Comparison of ENCODE assay signal across 8 mouse cellular contexts in the genomic region with DNA sequence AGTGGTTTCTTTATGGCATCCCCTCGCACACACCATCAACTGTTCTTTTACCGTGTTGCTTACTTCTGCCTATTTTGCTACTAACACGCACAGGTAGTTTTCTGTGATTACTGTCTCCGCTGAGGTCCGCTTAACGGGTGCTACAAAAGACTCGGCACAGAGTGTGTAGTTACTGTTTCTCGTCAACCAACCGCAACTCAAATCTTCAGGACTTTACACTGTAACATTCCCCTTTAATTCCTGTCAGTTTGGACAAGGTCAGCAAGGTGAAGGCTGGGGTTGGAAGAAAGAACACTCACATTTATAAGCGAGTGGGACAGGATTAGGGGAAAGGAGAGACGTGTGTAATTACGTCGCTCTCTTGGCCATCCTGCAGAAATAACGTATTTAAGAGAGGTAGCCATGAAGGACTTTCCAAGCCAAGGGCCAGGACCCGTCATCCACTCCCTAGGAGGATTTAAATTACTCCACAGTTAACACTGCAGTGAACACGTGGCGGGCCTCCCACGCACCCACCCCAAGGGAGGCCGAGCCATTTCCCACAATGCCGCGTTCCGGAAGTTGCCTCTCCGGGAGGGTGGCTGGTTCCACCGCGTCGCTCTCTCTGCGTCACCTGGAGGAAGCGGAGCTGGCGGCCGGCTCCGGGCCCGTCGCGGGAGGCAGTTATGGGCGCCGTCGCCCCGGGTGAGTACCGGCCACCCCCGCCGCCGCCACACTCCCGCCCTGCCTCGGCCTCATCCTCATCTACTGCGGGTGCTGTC. TPM values are rescaled to one million over a fixed set of nuclear protein-coding genes. Genes with fewer than 3 reads are reported as not detected.
DNase-seq lines count a peak whose midpoint lies in the region; ATAC-seq lines count a peak whose summit lies in the region.

A gene (plus strand): TSS at position 285 of the 761 bp plus-strand sequence.

- intact Hi-C loops in gastrocnemius, postnatal 14 days (cut with DNase I; ENCODE audit: low total_unique reads) = no loop called here
- intact Hi-C loops in left cerebral cortex, postnatal 10 days (cut with DNase I) = no loop called here

- DNase-seq in adrenal gland, adult (ENCODE audit: inconsistent age in 2 of 2, low spot score in 1 of 2) = peak; percentile 95 to 98
- DNase-seq in embryo, embryonic 10.5 days (ENCODE audit: low spot score) = peak; percentile 93
- peak; percentile 95 for DNase-seq in gastrocnemius, postnatal 14 days
- peak; percentile 87 to 95 for DNase-seq in left cerebral cortex, postnatal 10 days (ENCODE audit: extremely low spot score in 1 of 2, low spot score in 2 of 2)
- DNase-seq in right cerebral cortex, postnatal 25 days = peak; percentile 96
- peak; percentile 89 to 94 for DNase-seq in urinary bladder, postnatal 4 days (ENCODE audit: low spot score in 2 of 2)

- peak; percentile 97 for ATAC-seq in inflammation-experienced regulatory T-cells, adult 6 months
- ATAC-seq in megakaryocyte-erythroid progenitor cell, adult 5-6 weeks (replicated peaks; ENCODE audit: low FRiP score, low TSS enrichment, poor library complexity, severe bottlenecking) = peak; percentile 96

RNA-seq across cellular contexts. Expression of the gene that starts here (rescaled TPM):
- 10 to 100 TPM; 23.4 to 32.3 TPM for total RNA-seq in gastrocnemius, postnatal 14 days (2021)
- polyA plus RNA-seq in inflammation-experienced regulatory T-cells, adult 6 months (2017; shearing (Covaris generic)) = 10 to 100 TPM; 45.9 to 61.9 (median 60.5) TPM
- 10 to 100 TPM; 48.5 to 53.9 TPM for total RNA-seq in left cerebral cortex, postnatal 10 days (2021)
- 69.4 and 88.5 TPM in 2 replicates for total RNA-seq in megakaryocyte-erythroid progenitor cell, adult 5-6 weeks (2014; fragmentation: Nextera tagmentation)
- total RNA-seq in megakaryocyte-erythroid progenitor cell, adult 5-6 weeks (2017) = 125 and 179 TPM in 2 replicates

Comparison
In these comparisons a context has a peak if more than half of its experiments do, and no peak if none do; other contexts are left out.
1. Peak in every context shown above with its lines: DNase-seq and ATAC-seq.